Mouse (Mus musculus): ENCODE measurements around the gene Uggt1. TPM values are rescaled to one million over a fixed set of nuclear protein-coding genes. Genes with fewer than 3 reads are reported as not detected.

The Uggt1 gene
- polyA plus RNA-seq (2015; fragmentation: Nextera tagmentation; extraction: Ambion mirVana): 18.4 and 22.2 TPM in 2 replicates

GRCm38 (mm10) chr1:36244058-36244827, at the start of gene Uggt1:
Gene Uggt1, minus strand, starts transcription at chr1:36244720.
- WGBS (ENCODE audit: insufficient replicate concordance): 1% methylated on average over 49 of the region's 49 CpGs
- peak; percentile 95 for ATAC-seq (ENCODE audit: low read depth)
- H3K36me3 ChIP-seq: no peaks in the 10 kb centered on the region

GRCm38 (mm10) chr1:36293470-36293869, 49.0 kb upstream of the Uggt1 start:
- ATAC-seq (ENCODE audit: low read depth): no peak
- H3K27ac ChIP-seq: no peak overlapping the region
- H3K4me2 ChIP-seq: no peak overlapping the region
- H3K9me3 ChIP-seq (replicated peaks): no peaks in the 10 kb centered on the region
- no peaks in the 10 kb centered on the region for H3K4me1 ChIP-seq (replicated peaks)
- H3K36me3 ChIP-seq: no peaks in the 10 kb centered on the region
- H3K27me3 ChIP-seq: peaks cover 31% of the 10 kb centered on the region
- DNase-seq: no peak
- no peak overlapping the region for H3K4me3 ChIP-seq (replicated peaks)
- no peak overlapping the region for H3K9ac ChIP-seq
- 83% methylated on average over 8 of the region's 8 CpGs for WGBS (ENCODE audit: insufficient replicate concordance)

More at GRCm38 (mm10) chr1:36244058-36244827, at the start of gene Uggt1:
- Histone ChIP-seq H3K27ac (peak within 1 kb of the TSS; percentile 88), H3K4me1 (replicated peaks) (peaks cover 41% of the 10 kb centered on the region), H3K4me2 (peak within 1 kb of the TSS; percentile 77), H3K9ac (peak within 1 kb of the TSS; percentile 92), H3K27me3 (no peaks in the 10 kb centered on the region), H3K4me3 (replicated peaks) (peak within 1 kb of the TSS; percentile 97), H3K9me3 (replicated peaks) (no peaks in the 10 kb centered on the region)
- peak; percentile 91 for DNase-seq

GRCm38 (mm10) chr1:36281849-36282248, 37.3 kb upstream of the Uggt1 start:
- Histone ChIP-seq H3K4me3 (replicated peaks) (no peak overlapping the region), H3K27me3 (no peaks in the 10 kb centered on the region), H3K36me3 (no peaks in the 10 kb centered on the region), H3K4me1 (replicated peaks) (no peaks in the 10 kb centered on the region), H3K4me2 (no peak overlapping the region), H3K9me3 (replicated peaks) (no peaks in the 10 kb centered on the region), H3K9ac (no peak overlapping the region), H3K27ac (no peak overlapping the region)
- no peak for DNase-seq
- ATAC-seq (ENCODE audit: low read depth): no peak
- 71% methylated on average over 6 of the region's 6 CpGs for WGBS (ENCODE audit: insufficient replicate concordance)

- Histone ChIP-seq H3K4me1 (replicated peaks) (peaks cover 7% of the 10 kb centered on the region), H3K4me2 (no peak overlapping the region), H3K9me3 (replicated peaks) (no peaks in the 10 kb centered on the region), H3K27me3 (no peaks in the 10 kb centered on the region), H3K9ac (no peak overlapping the region), H3K36me3 (no peaks in the 10 kb centered on the region), H3K27ac (no peak overlapping the region), H3K4me3 (replicated peaks) (no peak overlapping the region)
- 62% methylated on average over 3 of the region's 3 CpGs for WGBS (ENCODE audit: insufficient replicate concordance)
- ATAC-seq (ENCODE audit: low read depth) (no peak), DNase-seq (no peak)
Observed at GRCm38 (mm10) chr1:36280938-36281337, 36.4 kb upstream of the Uggt1 start.

- 18% methylated on average over 3 of the region's 3 CpGs for WGBS (ENCODE audit: insufficient replicate concordance)
- ATAC-seq (ENCODE audit: low read depth) (no peak), DNase-seq (peak; percentile 52)
Observed at GRCm38 (mm10) chr1:36279202-36279601, 34.7 kb upstream of the Uggt1 start.

GRCm38 (mm10) chr1:36277267-36278060, 32.9 kb upstream of the Uggt1 start:
- no peak overlapping the region for H3K27ac ChIP-seq
- no peak overlapping the region for H3K4me2 ChIP-seq
- no peaks in the 10 kb centered on the region for H3K27me3 ChIP-seq
- peak; percentile 46 for DNase-seq
- WGBS (ENCODE audit: insufficient replicate concordance): 21% methylated on average over 7 of the region's 7 CpGs
- ATAC-seq (ENCODE audit: low read depth): no peak
- no peaks in the 10 kb centered on the region for H3K36me3 ChIP-seq
- no peak overlapping the region for H3K4me3 ChIP-seq (replicated peaks)
- H3K9ac ChIP-seq: no peak overlapping the region
- H3K4me1 ChIP-seq (replicated peaks): peaks cover 40% of the 10 kb centered on the region
- H3K9me3 ChIP-seq (replicated peaks): no peaks in the 10 kb centered on the region

More at GRCm38 (mm10) chr1:36279202-36279601, 34.7 kb upstream of the Uggt1 start:
- H3K9me3 ChIP-seq (replicated peaks): no peaks in the 10 kb centered on the region
- peaks cover 24% of the 10 kb centered on the region for H3K4me1 ChIP-seq (replicated peaks)
- no peaks in the 10 kb centered on the region for H3K27me3 ChIP-seq
- no peak overlapping the region for H3K4me3 ChIP-seq (replicated peaks)
- H3K9ac ChIP-seq: no peak overlapping the region
- no peak overlapping the region for H3K4me2 ChIP-seq
- H3K27ac ChIP-seq: no peak overlapping the region
- no peaks in the 10 kb centered on the region for H3K36me3 ChIP-seq

- WGBS (ENCODE audit: insufficient replicate concordance): 42% methylated on average over 13 of the region's 13 CpGs
- Histone ChIP-seq H3K27ac (no peak overlapping the region), H3K9ac (no peak overlapping the region), H3K4me3 (replicated peaks) (no peak overlapping the region), H3K4me2 (no peak overlapping the region), H3K27me3 (no peaks in the 10 kb centered on the region), H3K4me1 (replicated peaks) (peaks cover 56% of the 10 kb centered on the region), H3K36me3 (no peaks in the 10 kb centered on the region), H3K9me3 (replicated peaks) (no peaks in the 10 kb centered on the region)
- ATAC-seq (ENCODE audit: low read depth) (peak; percentile 29; the same call in 1 of the 2 replicates), DNase-seq (peak; percentile 44)
Observed at GRCm38 (mm10) chr1:36275635-36276389, 31.3 kb upstream of the Uggt1 start.

- Histone ChIP-seq H3K9me3 (replicated peaks) (no peaks in the 10 kb centered on the region), H3K36me3 (no peaks in the 10 kb centered on the region), H3K4me2 (peak within 1 kb of the TSS; percentile 56), H3K4me3 (replicated peaks) (peak within 1 kb of the TSS; percentile 25), H3K27ac (no peak within 1 kb of the TSS; the same call in 1 of the 2 replicates), H3K9ac (no peak within 1 kb of the TSS), H3K27me3 (0 out of 2 replicates have a peak, but pooled peaks cover 7% of the 10 kb centered on the region), H3K4me1 (replicated peaks) (peaks cover 66% of the 10 kb centered on the region)
- ATAC-seq (ENCODE audit: low read depth) (no peak), DNase-seq (no peak)
- WGBS (ENCODE audit: insufficient replicate concordance): 56% methylated on average over 5 of the region's 5 CpGs
Observed at GRCm38 (mm10) chr1:36274455-36274854, 29.9 kb upstream of the Uggt1 start, which contains the start of gene Neurl3. Gene Neurl3, minus strand, starts transcription at chr1:36274679.

- H3K4me1 ChIP-seq (replicated peaks): peaks cover 70% of the 10 kb centered on the region
- H3K4me3 ChIP-seq (replicated peaks): peak overlapping the region; percentile 25
- H3K27ac ChIP-seq: peak overlapping the region; percentile 29; the same call in 1 of the 2 replicates
- 3% methylated on average over 9 of the region's 9 CpGs for WGBS (ENCODE audit: insufficient replicate concordance)
- DNase-seq (peak; percentile 35), ATAC-seq (ENCODE audit: low read depth) (peak; percentile 38)
- 0 out of 2 replicates have a peak, but pooled peaks cover 11% of the 10 kb centered on the region for H3K27me3 ChIP-seq
- peak overlapping the region; percentile 36 for H3K9ac ChIP-seq
- no peaks in the 10 kb centered on the region for H3K9me3 ChIP-seq (replicated peaks)
- no peaks in the 10 kb centered on the region for H3K36me3 ChIP-seq
- peak overlapping the region; percentile 56 for H3K4me2 ChIP-seq
Observed at GRCm38 (mm10) chr1:36273288-36273687, 28.8 kb upstream of the Uggt1 start.

GRCm38 (mm10) chr1:36272546-36272945, 28.0 kb upstream of the Uggt1 start:
- Histone ChIP-seq H3K27ac (no peak overlapping the region), H3K36me3 (no peaks in the 10 kb centered on the region), H3K27me3 (0 out of 2 replicates have a peak, but pooled peaks cover 11% of the 10 kb centered on the region), H3K9me3 (replicated peaks) (no peaks in the 10 kb centered on the region), H3K4me1 (replicated peaks) (peaks cover 70% of the 10 kb centered on the region), H3K4me3 (replicated peaks) (0 out of 2 replicates have a peak overlapping the region, but pooled peaks have one; percentile 8), H3K4me2 (peak overlapping the region; percentile 56), H3K9ac (peak overlapping the region; percentile 36)
- DNase-seq (no peak), ATAC-seq (ENCODE audit: low read depth) (no peak)
- 17% methylated on average over 5 of the region's 5 CpGs for WGBS (ENCODE audit: insufficient replicate concordance)
